Mouse (Mus musculus) liver, embryonic 11.5 days (tissue): ENCODE results near the gene Ercc1. TPM values are rescaled to one million over a fixed set of nuclear protein-coding genes. Genes with fewer than 3 reads are reported as not detected.

Experiments
- ATAC-seq: fragments of 200-750 bp; cut with Nextera tagmentation; replicated peaks from 2 replicates; pipeline ENCODE4 v1.8.0; 2017; ENCODE audit warnings: moderate number of reproducible peaks, mild to moderate bottlenecking, moderate TSS enrichment, moderate library complexity; ENCODE audit not compliant: low FRiP score
- DNase-seq: peaks from one replicate; pipeline ENCODE4 v3.0.0-alpha.2; 2017; ENCODE audit warnings: low spot score
- H3K27ac ChIP-seq: fragments of 300-500 bp; sonication (generic); 2 replicates; pipeline ENCODE4 v1.5.1; 2014; ENCODE audit warnings: mild to moderate bottlenecking, low read depth, low read length, control low read depth
- H3K27me3 ChIP-seq: fragments of 300-500 bp; sonication (generic); replicated peaks from 2 replicates; pipeline ENCODE4 v1.6.1; 2014; ENCODE audit warnings: low read length, mixed read lengths; ENCODE audit not compliant: control insufficient read depth, insufficient read depth
- H3K36me3 ChIP-seq: fragments of 300-500 bp; sonication (generic); 2 replicates; pipeline ENCODE4 v1.6.1; 2014; ENCODE audit warnings: mild to moderate bottlenecking, low read length, moderate library complexity, mixed read lengths; ENCODE audit not compliant: control insufficient read depth, insufficient read depth
- H3K4me1 ChIP-seq: fragments of 300-500 bp; sonication (generic); replicated peaks from 2 replicates; pipeline ENCODE4 v1.6.1; 2014; ENCODE audit warnings: low read length, mixed read lengths; ENCODE audit not compliant: control insufficient read depth, insufficient read depth
- H3K4me2 ChIP-seq: fragments of 300-500 bp; sonication (generic); 2 replicates; pipeline ENCODE4 v1.6.1; 2014; ENCODE audit warnings: mild to moderate bottlenecking, control low read depth, moderate library complexity
- H3K4me3 ChIP-seq: fragments of 300-500 bp; sonication (generic); 2 replicates; pipeline ENCODE4 v1.5.1; 2014; ENCODE audit warnings: low read depth, low read length, control low read depth
- H3K9ac ChIP-seq: fragments of 300-500 bp; sonication (generic); 2 replicates; pipeline ENCODE4 v1.6.1; 2014; ENCODE audit warnings: low read depth, low read length, control low read depth
- H3K9me3 ChIP-seq: fragments of 300-500 bp; sonication (generic); 2 replicates; pipeline ENCODE4 v1.6.1; 2016; ENCODE audit warnings: low read length, inconsistent platforms, mixed read lengths; ENCODE audit not compliant: control insufficient read depth
- WGBS: fragments of 180-500 bp; shearing (Covaris S2); extraction: QIAGEN DNeasy Blood & Tissue Kit; methylation state at CpG from one replicate; pipeline ENCODE4 v1.1.7; 2014; 5-methylcytosine and 5-hydroxymethylcytosine counted together
- polyA plus RNA-seq: library from polyadenylated mRNA; unstranded; fragments of >200 nt; fragmentation: Nextera tagmentation; extraction: Ambion mirVana; gene quantifications from 2 replicates; pipeline ENCODE4 v1.2.1, GENCODE M21; 2014

Ercc1 gene
- polyA plus RNA-seq, 1 experiment from 2014 or later, result 46.8 TPM

- H3K36me3 ChIP-seq, result no peaks in the 10 kb centered on the region
- no peak overlapping the region for H3K4me2 ChIP-seq
- H3K27ac ChIP-seq, result no peak overlapping the region
- DNase-seq, result no peak
- WGBS, result 23% methylated on average over 10 of the region's 10 CpGs
- H3K9ac ChIP-seq, result no peak overlapping the region
- peaks cover 22% of the 10 kb centered on the region for H3K27me3 ChIP-seq
- H3K9me3 ChIP-seq, result no peaks in the 10 kb centered on the region
- peaks cover 29% of the 10 kb centered on the region for H3K4me1 ChIP-seq
- no peak for ATAC-seq
- no peak overlapping the region for H3K4me3 ChIP-seq
Measured at GRCm38 (mm10) chr7:19341250-19341649, 3.3 kb upstream of the Ercc1 start.

- peaks cover 22% of the 10 kb centered on the region for H3K27me3 ChIP-seq
- H3K36me3 ChIP-seq, result no peaks in the 10 kb centered on the region
- no peak overlapping the region for H3K27ac ChIP-seq
- peak overlapping the region; percentile 69 for H3K4me2 ChIP-seq
- DNase-seq, result no peak
- no peaks in the 10 kb centered on the region for H3K9me3 ChIP-seq
- H3K4me1 ChIP-seq, result peaks cover 29% of the 10 kb centered on the region
- WGBS, result 1% methylated on average over 41 of the region's 41 CpGs
- no peak for ATAC-seq
- H3K9ac ChIP-seq, result no peak overlapping the region
- H3K4me3 ChIP-seq, result peak overlapping the region; percentile 44
Measured at GRCm38 (mm10) chr7:19341761-19342409, 2.7 kb upstream of the Ercc1 start.

- Histone ChIP-seq H3K4me2 (peak overlapping the region; percentile 69), H3K4me1 (peaks cover 29% of the 10 kb centered on the region), H3K27ac (no peak overlapping the region), H3K36me3 (no peaks in the 10 kb centered on the region), H3K4me3 (peak overlapping the region; percentile 44), H3K9ac (no peak overlapping the region), H3K9me3 (no peaks in the 10 kb centered on the region), H3K27me3 (peaks cover 22% of the 10 kb centered on the region)
- DNase-seq, result peak; percentile 84
- WGBS, result under 1% methylated on average over 27 of the region's 27 CpGs
- no peak for ATAC-seq
Measured at GRCm38 (mm10) chr7:19342481-19343027, 2.0 kb upstream of the Ercc1 start.

- Histone ChIP-seq H3K9ac (no peak overlapping the region), H3K36me3 (no peaks in the 10 kb centered on the region), H3K9me3 (no peaks in the 10 kb centered on the region), H3K27ac (no peak overlapping the region), H3K4me1 (peaks cover 29% of the 10 kb centered on the region), H3K4me3 (peak overlapping the region; percentile 3; the same call in 1 of the 2 replicates), H3K27me3 (peaks cover 22% of the 10 kb centered on the region), H3K4me2 (peak overlapping the region; percentile 24; the same call in 1 of the 2 replicates)
- 2% methylated on average over 11 of the region's 11 CpGs for WGBS
- ATAC-seq (no peak), DNase-seq (peak; percentile 72)
Measured at GRCm38 (mm10) chr7:19343210-19343808, 1.3 kb upstream of the Ercc1 start.

GRCm38 (mm10) chr7:19344938-19345471 is 427 bp downstream of the Ercc1 start:
- Histone ChIP-seq H3K9ac (peak overlapping the region; percentile 67), H3K4me2 (peak overlapping the region; percentile 89), H3K36me3 (no peaks in the 10 kb centered on the region), H3K27ac (peak overlapping the region; percentile 44; the same call in 1 of the 2 replicates), H3K4me3 (peak overlapping the region; percentile 60), H3K4me1 (peaks cover 29% of the 10 kb centered on the region), H3K27me3 (peaks cover 20% of the 10 kb centered on the region), H3K9me3 (no peaks in the 10 kb centered on the region)
- ATAC-seq (peak; percentile 96), DNase-seq (peak; percentile 96)
- under 1% methylated on average over 31 of the region's 31 CpGs for WGBS

GRCm38 (mm10) chr7:19349188-19349915 is 4.8 kb downstream of the Ercc1 start:
- WGBS, result 79% methylated on average over 13 of the region's 13 CpGs
- Histone ChIP-seq H3K9me3 (no peaks in the 10 kb centered on the region), H3K4me1 (peaks cover 11% of the 10 kb centered on the region), H3K4me3 (no peak overlapping the region), H3K36me3 (peaks cover 8% of the 10 kb centered on the region; the same call in 1 of the 2 replicates), H3K27ac (no peak overlapping the region), H3K4me2 (no peak overlapping the region), H3K9ac (no peak overlapping the region), H3K27me3 (no peaks in the 10 kb centered on the region)
- DNase-seq (no peak), ATAC-seq (no peak)

GRCm38 (mm10) chr7:19350221-19350620 is 5.6 kb downstream of the Ercc1 start:
- Histone ChIP-seq H3K9me3 (no peaks in the 10 kb centered on the region), H3K27me3 (no peaks in the 10 kb centered on the region), H3K36me3 (peaks cover 16% of the 10 kb centered on the region; the same call in 1 of the 2 replicates), H3K4me2 (no peak overlapping the region), H3K4me1 (peaks cover 8% of the 10 kb centered on the region), H3K27ac (no peak overlapping the region), H3K9ac (no peak overlapping the region), H3K4me3 (no peak overlapping the region)
- ATAC-seq (no peak), DNase-seq (no peak)
- 91% methylated on average over 8 of the region's 8 CpGs for WGBS

GRCm38 (mm10) chr7:19354991-19355390 is 10.4 kb downstream of the Ercc1 start:
- H3K9me3 ChIP-seq, result no peaks in the 10 kb centered on the region

More at GRCm38 (mm10) chr7:19354991-19355390, 10.4 kb downstream of the Ercc1 start:
- H3K27ac ChIP-seq, result no peak overlapping the region
- ATAC-seq (no peak), DNase-seq (no peak)
- H3K4me2 ChIP-seq, result no peak overlapping the region
- no peak overlapping the region for H3K9ac ChIP-seq
- peaks cover 11% of the 10 kb centered on the region for H3K4me1 ChIP-seq
- WGBS, result 94% methylated on average over 5 of the region's 5 CpGs
- no peak overlapping the region for H3K4me3 ChIP-seq
- no peaks in the 10 kb centered on the region for H3K27me3 ChIP-seq
- H3K36me3 ChIP-seq, result peaks cover 35% of the 10 kb centered on the region
